Mouse (Mus musculus) G1E (cell line): Measurements from ENCODE around the gene Tspan9.

Experiments
- CTCF ChIP-seq: IDR thresholded peaks from 2 replicates; pipeline ENCODE4 v1.5.1; 2012; ENCODE audit warnings: low read depth, low read length, inconsistent platforms, mixed read lengths
- GATA1 ChIP-seq: IDR thresholded peaks from 2 replicates; pipeline ENCODE4 v1.6.1; 2012; ENCODE audit warnings: borderline replicate concordance, low read length, inconsistent platforms, mixed read lengths
- POLR2AphosphoS5 ChIP-seq: IDR thresholded peaks from 2 replicates; pipeline ENCODE4 v1.6.1; 2012; ENCODE audit warnings: low read depth, low read length, inconsistent platforms; ENCODE audit not compliant: insufficient replicate concordance
- TAL1 ChIP-seq: conservative IDR thresholded peaks from 2 replicates; pipeline ENCODE4 v1.6.1; 2012; ENCODE audit warnings: low read depth, low read length, inconsistent platforms, mixed read lengths

GRCm38 (mm10) chr6:128179651-128180050, 36.3 kb upstream of the Tspan9 start:
- TF ChIP-seq CTCF (no peak), TAL1 (no peak), GATA1 (no peak), POLR2AphosphoS5 (no peak)
